Mouse (Mus musculus): ENCODE measurements around the gene Gnai2.
"Not testable (repeated sequence)": the region's sequence is repeated elsewhere in the genome, so short reads cannot be mapped to it uniquely, and the experiment has no call there.

Gene Gnai2

DNA sequence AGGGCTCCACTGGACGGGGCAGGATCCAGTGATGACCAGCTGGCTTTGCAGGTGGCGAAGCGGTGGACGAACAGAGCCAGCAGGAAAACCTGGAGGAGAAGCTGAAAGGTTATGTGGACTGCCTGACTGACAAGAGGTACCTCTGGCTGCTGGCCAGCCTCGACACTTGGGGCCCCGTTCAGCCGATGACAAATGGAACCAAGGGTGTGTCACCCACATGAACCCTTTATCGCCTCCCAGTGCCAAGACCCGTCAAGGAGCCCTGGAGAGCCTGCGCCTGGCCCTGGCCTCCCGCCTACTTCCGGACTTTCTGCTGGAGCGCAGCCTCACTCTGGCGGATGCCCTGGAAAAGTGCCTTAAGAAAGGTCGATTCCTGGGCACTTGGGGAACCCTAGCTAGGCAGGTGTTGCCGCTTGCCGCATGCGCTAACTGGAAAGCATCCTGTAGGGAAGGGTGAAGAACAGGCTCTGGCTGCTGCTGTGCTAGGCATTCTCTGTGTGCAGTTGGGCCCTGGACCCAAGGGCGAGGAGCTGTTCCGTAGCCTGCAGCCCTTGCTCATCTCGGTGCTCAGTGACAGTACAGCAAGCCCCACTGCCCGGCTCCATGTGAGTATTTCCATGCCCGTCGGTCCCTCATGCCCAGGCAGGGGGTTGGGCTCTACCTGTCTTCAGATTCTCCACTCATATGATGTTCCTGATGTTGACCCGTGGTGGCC is 45.0 kb downstream of the Gnai2 start:
- in situ Hi-C loops (cut with MboI, MseI), result no loop called here

DNA sequence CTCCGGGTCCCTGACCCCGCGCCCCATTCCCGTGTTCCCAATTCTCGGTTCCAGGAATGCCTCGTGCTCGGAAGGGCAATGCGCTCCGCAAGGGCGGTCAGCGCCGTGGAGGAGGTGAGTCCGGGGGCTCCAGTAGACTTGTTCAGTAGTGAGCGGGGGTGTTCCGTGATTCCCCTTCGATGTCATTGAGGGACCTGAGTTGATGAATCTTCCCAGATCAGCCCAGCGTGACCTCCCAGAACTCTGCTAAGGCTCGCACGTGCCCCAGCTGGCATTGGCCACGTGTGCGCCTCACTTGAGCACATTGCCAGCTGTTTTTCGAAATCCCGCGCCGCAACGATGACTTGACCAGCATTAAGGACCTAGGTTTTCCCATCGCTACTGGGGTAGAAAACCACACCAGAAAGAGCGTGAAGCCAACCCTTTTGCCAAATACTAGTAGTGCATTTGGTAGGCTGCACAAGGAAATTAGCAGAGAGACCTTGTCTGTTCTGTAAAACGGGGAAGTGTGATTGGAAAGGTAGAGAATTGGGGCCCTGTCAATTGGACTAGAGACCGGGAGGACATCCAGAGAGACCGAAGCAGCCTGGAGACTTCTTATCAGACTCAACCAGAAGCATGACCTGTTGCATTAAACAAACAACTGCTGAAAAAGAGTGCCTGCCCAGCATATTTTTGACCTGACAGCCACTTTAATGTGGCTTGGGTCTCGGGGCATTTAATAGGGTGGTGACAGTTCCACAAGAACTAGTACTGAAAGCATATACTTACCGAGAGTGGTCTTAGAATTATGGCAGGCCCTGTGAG is 47.1 kb downstream of the Gnai2 start:
- in situ Hi-C loops (cut with MboI, MseI), result no loop called here

DNA sequence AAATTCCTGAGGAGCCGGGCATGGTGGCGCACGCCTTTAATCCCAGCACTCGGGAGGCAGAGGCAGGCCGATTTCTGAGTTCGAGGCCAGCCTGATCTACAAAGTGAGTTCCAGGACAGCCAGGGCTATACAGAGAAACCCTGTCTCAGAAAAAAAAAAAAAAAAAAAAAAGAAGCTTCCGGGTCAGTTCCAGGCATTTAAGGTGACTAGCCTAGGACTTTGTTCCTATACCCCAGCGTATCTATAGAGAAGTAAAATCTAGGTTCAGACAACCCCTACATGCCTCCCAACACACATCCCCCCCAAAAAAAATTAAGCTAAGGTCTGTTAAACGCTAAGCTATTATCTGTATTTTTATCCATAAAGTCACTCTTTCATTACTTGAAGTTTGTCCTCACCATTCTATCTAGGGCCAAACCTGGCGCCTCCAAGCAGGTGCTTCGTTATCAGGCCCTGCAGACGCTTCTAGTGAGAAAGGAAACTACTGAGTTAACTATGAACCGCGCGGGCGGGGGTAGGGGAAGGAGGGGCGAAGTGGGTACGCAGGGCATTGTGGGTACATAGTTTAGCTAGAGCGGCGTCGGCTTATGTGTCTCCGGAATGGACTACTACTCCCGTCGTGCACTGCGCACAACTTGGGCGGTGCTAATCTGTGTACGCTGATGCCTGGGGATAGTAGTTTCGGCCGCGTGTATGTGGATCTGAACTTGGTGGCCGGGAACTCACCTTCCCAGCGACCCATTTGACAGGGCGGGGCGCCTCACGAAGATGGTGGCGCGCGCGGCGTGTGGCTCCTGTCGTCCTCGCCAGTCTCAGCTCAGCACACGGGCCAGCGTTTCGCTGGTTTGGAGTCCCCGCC is 48.0 kb downstream of the Gnai2 start, which contains the start of gene Ifrd2:
Gene Ifrd2 (plus strand): TSS at position 669 of the 859 bp plus-strand sequence.
- in situ Hi-C loops (cut with MboI, MseI), result no loop called here

DNA sequence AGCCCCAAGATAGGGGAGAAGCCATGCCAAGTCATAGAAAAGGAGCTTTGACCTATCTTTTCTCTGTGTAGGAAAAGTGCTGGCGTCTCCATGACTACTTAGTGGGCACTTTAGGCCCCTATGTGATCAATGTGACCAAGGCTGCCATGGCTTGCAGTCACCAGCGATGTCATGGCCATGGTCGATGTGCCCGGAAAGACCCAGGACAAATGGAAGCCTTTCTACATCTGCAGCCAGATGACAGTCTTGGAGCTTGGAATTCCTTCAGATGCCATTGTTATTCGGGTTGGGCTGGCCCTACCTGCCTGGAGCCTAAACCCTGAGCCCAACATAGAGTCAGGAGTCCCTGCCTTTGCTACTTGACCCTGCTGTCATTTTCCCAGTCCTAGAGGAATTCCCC is 48.7 kb downstream of the Gnai2 start:
- in situ Hi-C loops (cut with MboI, MseI), result no loop called here

DNA sequence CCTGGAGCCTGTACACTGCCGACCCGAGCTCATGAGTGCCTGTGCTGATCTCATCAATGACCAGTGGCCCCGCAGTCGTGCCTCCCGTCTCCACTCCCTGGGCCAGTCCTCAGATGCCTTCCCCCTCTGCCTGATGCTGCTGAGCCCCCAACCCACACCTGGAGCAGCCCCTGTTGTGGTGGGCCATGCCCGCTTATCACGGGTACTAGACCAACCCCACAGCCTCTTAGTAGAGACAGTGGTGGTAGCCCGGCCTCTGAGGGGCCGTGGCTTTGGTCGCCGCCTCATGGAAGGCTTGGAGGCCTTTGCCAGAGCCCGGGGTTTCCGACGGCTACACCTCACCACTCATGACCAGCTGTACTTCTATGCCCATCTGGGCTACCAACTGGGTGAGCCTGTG is 52.0 kb downstream of the Gnai2 start:
- in situ Hi-C loops (cut with MboI, MseI), result no loop called here

DNA sequence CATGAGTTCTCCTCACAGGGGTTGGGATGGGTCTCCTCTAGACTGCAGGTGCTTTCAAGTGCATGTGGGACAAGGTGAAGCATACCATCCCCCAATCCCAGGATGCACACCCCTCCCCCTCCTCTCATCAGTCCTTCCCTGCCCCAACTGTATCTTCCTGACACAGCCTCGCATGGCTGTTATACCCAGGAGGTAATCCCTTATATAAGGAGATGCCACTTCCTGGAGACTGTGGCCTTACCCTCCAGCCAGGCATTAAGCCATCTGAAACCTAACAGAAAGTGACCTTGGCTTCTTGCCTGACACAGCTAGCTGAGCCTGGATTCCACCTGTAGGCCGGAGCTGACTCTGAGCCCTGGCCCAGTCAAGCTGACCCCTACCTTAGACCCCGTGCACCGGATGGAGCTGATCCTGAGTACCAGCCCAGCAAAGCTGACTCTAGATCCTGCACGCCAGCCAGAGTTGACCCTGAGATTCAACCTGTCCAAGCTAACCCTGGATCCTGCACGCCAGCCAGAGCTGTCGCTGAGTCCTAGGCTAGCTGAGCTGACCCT is 52.6 kb downstream of the Gnai2 start:
- in situ Hi-C loops (cut with MboI, MseI), result no loop called here

DNA sequence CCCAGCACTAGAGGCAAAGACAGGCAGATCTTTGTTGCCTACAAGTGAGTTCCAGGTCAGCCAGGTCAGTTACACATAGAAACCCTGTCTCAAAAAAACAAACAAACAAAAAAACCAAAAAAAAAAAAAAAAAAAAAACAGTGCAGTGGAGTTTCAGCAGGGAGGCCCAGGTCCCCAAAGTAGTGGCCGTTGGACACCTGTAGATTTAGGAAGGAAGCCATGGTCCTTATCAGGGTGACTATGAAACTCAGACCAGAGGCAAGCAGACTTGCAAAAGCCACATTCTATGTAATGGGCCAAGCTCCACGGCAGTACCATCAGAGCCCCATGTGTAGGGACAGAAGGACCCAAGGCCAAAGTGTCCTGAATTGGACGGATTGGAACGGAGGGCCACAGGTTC is 53.6 kb downstream of the Gnai2 start:
- in situ Hi-C loops (cut with MboI, MseI), result no loop called here

DNA sequence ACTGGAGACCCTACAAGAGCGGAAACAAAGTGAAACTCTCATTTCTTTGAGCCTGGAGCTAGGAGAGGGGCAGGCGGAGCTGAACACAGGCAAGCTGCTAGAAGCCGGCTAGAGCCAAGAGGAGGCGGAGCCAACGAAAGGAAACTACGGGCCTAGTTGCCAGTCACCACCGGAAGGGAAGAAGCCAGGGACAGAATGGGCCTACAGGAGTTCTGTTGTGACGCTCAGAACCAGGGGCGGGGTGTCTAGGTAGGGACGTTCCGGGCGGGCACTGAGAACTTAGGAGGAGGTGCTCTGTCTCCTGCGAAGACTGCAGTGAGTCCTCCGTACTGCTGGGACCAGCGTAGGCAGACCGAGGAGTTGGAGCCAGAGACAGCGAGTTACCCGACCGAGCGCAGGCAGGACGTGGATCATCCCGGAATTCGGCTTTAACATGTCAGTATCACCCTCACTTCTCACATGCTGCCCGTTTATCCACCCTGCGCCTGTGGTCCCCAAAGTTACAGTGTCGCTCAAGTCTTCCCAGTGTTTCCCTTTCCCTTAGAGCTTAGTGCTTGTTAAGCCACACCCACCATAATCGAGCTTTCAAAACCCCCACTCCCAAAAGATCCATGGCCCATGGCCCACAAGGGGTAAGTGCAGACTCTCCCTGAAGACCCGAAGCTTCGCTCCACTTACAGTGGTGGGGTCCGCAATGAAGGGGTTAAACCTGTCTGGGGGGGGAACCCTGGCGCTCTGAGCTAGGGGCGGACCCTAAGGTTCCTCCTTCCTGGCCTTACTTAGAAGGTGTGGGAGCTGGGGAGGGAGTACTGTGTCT is 54.5 kb downstream of the Gnai2 start, which contains the start of gene Hyal3:
Gene Hyal3 (plus strand): TSS at position 318 of the 817 bp plus-strand sequence.
- in situ Hi-C loops (cut with MboI, MseI), result no loop called here

DNA sequence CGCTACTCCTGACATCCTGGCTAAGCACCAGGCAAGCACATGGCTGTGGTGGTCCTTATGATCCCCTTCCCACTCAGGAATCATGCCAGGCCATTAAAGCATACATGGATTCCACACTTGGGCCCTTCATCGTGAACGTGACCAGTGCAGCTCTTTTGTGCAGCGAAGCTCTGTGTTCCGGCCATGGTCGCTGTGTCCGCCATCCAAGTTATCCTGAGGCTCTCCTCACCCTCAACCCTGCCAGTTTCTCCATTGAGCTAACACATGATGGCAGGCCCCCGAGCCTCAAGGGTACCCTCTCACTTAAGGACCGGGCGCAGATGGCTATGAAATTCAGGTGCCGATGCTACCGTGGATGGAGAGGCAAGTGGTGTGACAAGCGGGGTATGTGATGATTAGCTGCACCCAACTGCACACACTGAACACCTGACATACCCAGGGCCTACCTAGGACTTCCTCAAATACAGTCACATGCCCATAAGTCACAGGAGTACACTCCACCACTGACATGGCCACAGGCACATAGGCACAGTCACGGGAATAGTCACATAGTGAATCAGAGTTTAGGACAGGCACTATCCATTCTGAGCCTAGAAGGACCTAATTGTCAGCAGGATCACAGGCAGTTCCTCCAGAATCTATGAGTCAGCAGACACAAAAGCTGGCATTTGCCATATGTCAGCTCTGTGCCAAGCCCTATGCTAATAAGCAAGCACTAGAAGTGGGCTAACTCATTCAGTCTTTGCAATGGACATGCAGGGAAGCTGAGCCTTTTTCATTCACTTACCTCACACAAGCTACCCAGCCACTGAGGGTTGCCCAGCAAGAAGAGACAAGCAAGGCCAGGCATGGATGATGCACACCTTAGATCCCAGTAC is 55.9 kb downstream of the Gnai2 start:
- in situ Hi-C loops (cut with MboI, MseI), result no loop called here

DNA sequence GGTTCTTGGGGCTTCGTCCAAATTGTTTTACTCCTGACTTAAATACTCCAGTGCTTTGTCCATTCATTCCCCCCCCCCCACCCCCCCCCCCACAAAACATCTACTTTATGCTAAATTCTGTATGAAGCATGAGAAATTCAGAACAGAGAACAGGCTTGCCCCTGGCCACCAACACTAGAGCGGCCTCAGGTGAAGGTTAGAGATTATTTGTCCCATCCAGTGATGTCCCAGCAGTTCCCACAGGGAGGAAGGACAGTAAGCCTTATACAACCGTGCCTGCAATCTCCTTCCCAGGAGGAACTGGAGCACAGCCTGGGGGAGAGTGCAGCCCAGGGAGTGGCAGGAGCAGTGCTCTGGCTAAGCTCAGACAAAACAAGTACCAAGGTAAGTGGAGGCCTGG is 56.6 kb downstream of the Gnai2 start, which contains the start of gene Naa80:
Gene Naa80 (plus strand): TSS at position 301 of the 400 bp plus-strand sequence.
- in situ Hi-C loops (cut with MboI, MseI), result no loop called here

DNA sequence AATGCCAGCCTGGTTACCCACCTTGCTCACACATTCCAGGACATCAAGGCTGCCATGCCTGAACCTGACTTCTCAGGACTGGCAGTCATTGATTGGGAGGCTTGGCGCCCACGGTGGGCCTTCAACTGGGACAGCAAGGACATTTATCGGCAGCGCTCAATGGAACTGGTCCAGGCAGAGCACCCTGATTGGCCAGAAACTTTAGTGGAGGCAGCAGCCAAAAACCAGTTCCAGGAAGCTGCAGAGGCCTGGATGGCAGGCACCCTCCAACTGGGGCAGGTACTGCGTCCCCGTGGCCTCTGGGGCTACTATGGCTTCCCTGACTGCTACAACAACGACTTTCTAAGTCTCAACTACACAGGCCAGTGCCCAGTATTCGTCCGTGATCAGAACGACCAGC is 57.3 kb downstream of the Gnai2 start:
- in situ Hi-C loops (cut with MboI, MseI), result no loop called here

DNA sequence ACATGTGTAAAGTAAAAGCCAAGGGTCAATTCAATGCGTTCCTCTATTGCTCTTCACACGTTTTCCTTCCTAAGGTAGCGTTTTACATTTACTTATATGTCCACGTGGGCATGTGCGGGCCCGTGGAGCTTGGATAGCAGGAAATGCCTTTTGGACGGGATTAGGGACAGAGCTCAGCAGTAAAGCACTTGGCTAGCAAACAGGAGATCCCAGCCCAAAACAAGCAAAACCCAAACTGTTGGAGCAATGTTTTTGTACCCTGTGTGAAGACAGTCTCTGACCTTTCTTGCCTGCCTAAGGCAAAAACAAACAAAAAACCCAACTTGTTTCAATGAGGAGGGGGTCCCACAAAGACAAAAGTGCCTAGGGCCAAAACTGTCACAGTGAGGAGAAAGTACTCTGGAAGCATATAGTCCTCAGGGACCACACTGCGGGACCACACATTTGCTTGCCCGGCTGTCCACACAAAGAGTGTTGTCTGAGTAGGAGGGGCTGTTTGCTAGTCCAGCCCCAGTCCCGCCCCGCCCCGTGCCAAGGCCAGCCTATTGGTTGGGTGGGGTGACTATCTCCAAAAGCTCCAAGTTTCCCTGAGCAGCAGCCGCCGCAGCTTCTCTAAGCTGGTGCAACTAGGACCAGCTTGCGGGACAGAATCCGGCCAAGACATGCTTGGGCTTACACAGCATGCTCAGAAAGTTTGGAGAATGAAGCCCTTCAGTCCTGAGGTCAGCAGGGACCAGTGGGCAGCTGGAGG is 58.6 kb downstream of the Gnai2 start, which contains the start of gene Hyal1:
Gene Hyal1 (plus strand): TSS at position 571 of the 751 bp plus-strand sequence.
- in situ Hi-C loops (cut with MboI, MseI), result no loop called here

DNA sequence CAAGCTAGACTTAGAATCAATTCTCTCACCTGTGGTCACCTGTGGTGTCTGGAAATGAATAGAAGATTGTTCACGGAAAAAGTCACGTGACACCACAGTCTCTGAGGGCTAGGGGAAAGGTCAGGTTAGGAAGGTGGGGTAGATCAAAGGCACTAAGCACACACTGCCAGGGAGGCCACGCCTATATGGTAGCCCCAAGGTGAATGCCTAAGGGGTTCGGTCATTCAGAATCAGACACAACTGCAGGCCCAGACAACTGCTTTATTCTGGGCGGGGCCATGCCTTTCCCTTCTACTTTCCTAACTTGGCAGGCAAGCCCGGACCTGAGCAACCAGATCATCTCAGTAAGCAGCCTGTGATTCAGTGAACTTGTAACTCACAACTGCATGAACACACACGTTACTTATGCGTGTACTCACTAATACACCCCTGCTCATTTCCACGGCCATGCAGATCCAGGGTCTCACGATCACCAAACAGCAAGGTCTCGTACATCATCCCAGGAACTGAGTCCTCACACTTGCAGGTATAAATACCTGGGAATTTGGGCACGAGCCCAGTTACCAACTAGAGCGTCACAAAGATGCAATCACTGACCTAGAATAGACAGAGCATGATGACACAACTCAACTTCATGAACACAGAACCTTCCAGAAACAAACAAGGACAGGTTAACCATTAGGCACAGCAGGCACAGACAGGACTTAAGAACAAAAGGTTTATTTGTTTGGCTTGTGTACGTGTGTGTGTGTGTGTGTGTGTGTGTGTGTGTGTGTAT is 59.4 kb downstream of the Gnai2 start:
- in situ Hi-C loops (cut with MboI, MseI), result no loop called here

DNA sequence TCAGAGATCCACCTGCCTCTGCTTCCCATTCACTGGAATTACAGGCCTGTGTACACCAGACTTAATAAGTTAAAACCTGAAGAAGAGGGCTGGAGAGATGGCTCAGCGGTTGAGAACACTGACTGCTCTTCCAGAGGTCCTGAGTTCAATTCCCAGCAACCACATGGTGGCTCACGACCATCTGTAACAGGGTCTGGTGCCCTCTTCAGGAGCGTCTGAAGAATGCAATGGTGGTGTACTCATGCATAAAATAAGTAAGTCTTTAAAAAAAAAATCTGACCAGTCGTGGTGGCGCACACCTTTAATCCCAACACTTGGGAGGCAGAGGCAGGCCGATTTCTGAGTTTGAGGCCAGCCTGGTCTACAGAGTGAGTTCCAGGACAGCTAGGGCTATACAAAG is 61.4 kb downstream of the Gnai2 start:
- in situ Hi-C loops (cut with MboI, MseI), result not testable (repeated sequence)

DNA sequence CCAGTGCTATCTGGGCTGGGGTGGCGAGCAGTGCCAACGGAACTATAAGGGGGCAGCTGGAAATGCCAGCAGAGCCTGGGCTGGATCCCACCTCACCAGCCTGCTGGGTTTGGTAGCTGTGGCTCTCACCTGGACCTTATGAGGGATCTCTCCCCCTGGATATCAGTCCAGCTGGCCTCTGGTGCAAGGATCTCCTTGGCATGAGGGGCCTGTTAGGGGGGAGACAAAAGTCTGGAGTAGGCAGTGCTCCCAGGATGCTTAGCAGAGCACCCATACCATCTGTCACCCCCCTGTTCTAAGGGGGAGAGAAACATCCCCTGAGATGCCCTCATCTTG is 62.9 kb downstream of the Gnai2 start:
- in situ Hi-C loops (cut with MboI, MseI), result no loop called here

DNA sequence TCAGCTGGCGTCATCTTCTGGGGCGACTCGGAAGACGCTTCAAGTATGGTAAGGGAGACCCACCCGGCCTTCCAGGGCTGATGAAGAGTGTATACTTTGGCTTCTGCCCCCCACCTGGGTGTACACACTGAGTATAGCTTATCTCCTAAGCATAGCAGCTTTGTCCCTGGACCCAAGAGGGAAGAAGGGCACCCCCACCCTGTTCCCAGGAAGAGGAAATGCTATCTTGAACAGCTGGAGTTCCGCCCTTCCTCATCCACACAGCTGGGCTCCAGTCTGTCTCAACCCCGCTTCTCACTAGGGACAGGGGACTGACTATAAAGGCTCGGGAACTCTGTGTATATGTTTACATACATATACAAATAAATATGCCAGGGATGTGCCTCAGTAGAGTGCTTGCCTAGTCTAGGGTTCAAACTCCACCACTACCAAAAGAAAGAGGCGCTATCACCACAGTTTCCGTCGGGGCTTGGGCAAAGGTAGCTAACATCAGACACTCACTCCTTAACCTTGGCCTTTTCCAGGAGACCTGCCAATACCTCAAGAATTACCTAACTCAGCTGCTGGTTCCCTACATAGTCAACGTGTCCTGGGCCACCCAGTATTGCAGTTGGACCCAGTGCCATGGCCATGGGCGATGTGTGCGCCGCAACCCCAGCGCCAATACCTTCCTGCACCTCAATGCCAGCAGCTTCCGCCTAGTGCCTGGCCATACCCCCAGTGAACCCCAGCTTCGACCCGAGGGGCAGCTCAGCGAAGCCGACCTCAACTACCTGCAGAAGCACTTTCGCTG is 63.4 kb downstream of the Gnai2 start:
- in situ Hi-C loops (cut with MboI, MseI), result no loop called here

DNA sequence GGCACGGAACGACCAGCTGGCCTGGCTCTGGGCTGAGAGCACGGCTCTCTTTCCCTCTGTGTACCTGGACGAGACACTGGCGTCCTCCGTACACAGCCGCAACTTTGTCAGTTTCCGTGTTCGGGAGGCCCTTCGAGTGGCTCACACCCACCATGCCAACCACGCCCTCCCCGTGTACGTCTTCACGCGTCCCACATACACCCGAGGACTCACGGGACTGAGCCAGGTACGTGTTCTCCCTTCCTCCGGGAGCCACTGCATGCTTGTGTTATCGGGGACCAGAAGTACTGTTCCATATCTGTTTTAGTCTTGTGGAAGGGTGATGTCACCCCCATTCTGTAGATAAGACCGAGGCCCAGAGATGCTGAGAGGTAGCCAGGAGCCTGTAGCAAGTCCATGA is 64.3 kb downstream of the Gnai2 start:
- in situ Hi-C loops (cut with MboI, MseI), result no loop called here

Measured in regulatory T cell (primary cell).